Mouse (Mus musculus) MEL (cell line): Measurements from ENCODE around the gene Fkbp8. TPM values are rescaled to one million over a fixed set of nuclear protein-coding genes. Genes with fewer than 3 reads are reported as not detected.

Experiments used
- DNase-seq: peaks from one replicate; pipeline ENCODE4 v3.0.0; 2011; ENCODE audit warnings: low read depth, low spot score
- H3K27ac ChIP-seq: 2 replicates; pipeline ENCODE4 v1.5.1; 2012; ENCODE audit warnings: low read depth, mild to moderate bottlenecking, control low read depth, low read length, moderate library complexity; ENCODE audit not compliant: control insufficient read depth
- H3K27me3 ChIP-seq, 2 experiments: fragments of 150-350 bp in 1 of 2; sonication (generic) in 1 of 2; 2 replicates each; pipeline ENCODE4 v1.6.1; 2012; ENCODE audit warnings: low read length in 2 of 2, mild to moderate bottlenecking in 2 of 2, improper control_type of control experiment in 1 of 2, moderate library complexity in 1 of 2; ENCODE audit not compliant: insufficient read depth in 2 of 2, control insufficient read depth in 1 of 2
- H3K36me3 ChIP-seq, 2 experiments: 2 replicates each; pipeline ENCODE4 v1.6.1; 2012 to 2014; ENCODE audit warnings: low read length in 2 of 2, improper control_type of control experiment in 1 of 2, inconsistent platforms in 1 of 2, mild to moderate bottlenecking in 1 of 2; ENCODE audit not compliant: insufficient read depth in 2 of 2, control insufficient read depth in 1 of 2
- H3K4me1 ChIP-seq, 2 experiments: fragments of 150-350 bp in 1 of 2; sonication (generic) in 1 of 2; 2 replicates each; pipeline ENCODE4 v1.6.1; 2012; ENCODE audit warnings: low read length in 2 of 2, improper control_type of control experiment in 1 of 2, mild to moderate bottlenecking in 1 of 2; ENCODE audit not compliant: insufficient read depth in 2 of 2, control insufficient read depth in 1 of 2
- H3K4me3 ChIP-seq, 2 experiments: fragments of 150-350 bp in 1 of 2; sonication (generic) in 1 of 2; 2 replicates each; pipeline ENCODE4 v1.5.1; 2012; ENCODE audit warnings: low read depth in 2 of 2, low read length in 2 of 2, mild to moderate bottlenecking in 2 of 2, moderate library complexity in 2 of 2, control low read depth in 1 of 2, improper control_type of control experiment in 1 of 2; ENCODE audit not compliant: control insufficient read depth in 1 of 2, insufficient read depth in 1 of 2
- H3K79me2 ChIP-seq: 2 replicates; pipeline ENCODE4 v1.6.1; 2012; ENCODE audit warnings: mild to moderate bottlenecking, low read length, moderate library complexity; ENCODE audit not compliant: control insufficient read depth, poor library complexity, insufficient read depth
- H3K9ac ChIP-seq: 2 replicates; pipeline ENCODE4 v1.6.1; 2012; ENCODE audit warnings: low read depth, mild to moderate bottlenecking, control low read depth, low read length, moderate library complexity; ENCODE audit not compliant: control insufficient read depth, poor library complexity, severe bottlenecking
- H3K9me3 ChIP-seq: fragments of 150-350 bp; sonication (generic); replicated peaks from 2 replicates; pipeline ENCODE4 v1.6.1; 2012; ENCODE audit warnings: mild to moderate bottlenecking, low read length, improper control_type of control experiment, moderate library complexity; ENCODE audit not compliant: insufficient read depth
- CHD1 ChIP-seq: IDR thresholded peaks from 2 replicates; pipeline ENCODE4 v1.6.1; 2012; ENCODE audit warnings: low read depth, mild to moderate bottlenecking, inconsistent platforms, low read length, improper control_type of control experiment
- CHD2 ChIP-seq: IDR thresholded peaks from 2 replicates; pipeline ENCODE4 v1.6.1; 2011; ENCODE audit warnings: low read length, improper control_type of control experiment
- E2F4 ChIP-seq: IDR thresholded peaks from 2 replicates; pipeline ENCODE4 v1.6.1; 2011; ENCODE audit warnings: low read depth, low read length, improper control_type of control experiment, borderline replicate concordance
- EP300 ChIP-seq, 2 experiments: IDR thresholded peaks; 2 replicates each; pipeline ENCODE4 v1.6.1; 2011; ENCODE audit warnings: improper control_type of control experiment in 2 of 2, low read length in 2 of 2, low read depth in 1 of 2, mild to moderate bottlenecking in 1 of 2
- ETS1 ChIP-seq: IDR thresholded peaks from 2 replicates; pipeline ENCODE4 v1.6.1; 2012; ENCODE audit warnings: low read depth, mild to moderate bottlenecking, inconsistent platforms, low read length, improper control_type of control experiment, moderate library complexity
- GATA1 ChIP-seq: IDR thresholded peaks from 2 replicates; pipeline ENCODE4 v1.6.1; 2011; ENCODE audit warnings: low read depth, low read length, improper control_type of control experiment
- HCFC1 ChIP-seq: IDR thresholded peaks from 2 replicates; pipeline ENCODE4 v1.6.1; 2012; ENCODE audit warnings: low read depth, mild to moderate bottlenecking, inconsistent platforms, low read length, improper control_type of control experiment, moderate library complexity
- MAX ChIP-seq: IDR thresholded peaks from 2 replicates; pipeline ENCODE4 v1.6.1; 2011; ENCODE audit warnings: low read length, improper control_type of control experiment
- MXI1 ChIP-seq: IDR thresholded peaks from 2 replicates; pipeline ENCODE4 v1.6.1; 2011; ENCODE audit warnings: mild to moderate bottlenecking, low read depth, low read length, improper control_type of control experiment
- NELFE ChIP-seq: IDR thresholded peaks from 2 replicates; pipeline ENCODE4 v1.6.1; 2011; ENCODE audit warnings: low read depth, low read length, improper control_type of control experiment
- SIN3A ChIP-seq: IDR thresholded peaks from 2 replicates; pipeline ENCODE4 v1.6.1; 2012; ENCODE audit warnings: low read length, improper control_type of control experiment, inconsistent platforms
- TBP ChIP-seq: IDR thresholded peaks from 2 replicates; pipeline ENCODE4 v1.8.0; 2011; ENCODE audit warnings: low read depth, low read length, improper control_type of control experiment
- USF1 ChIP-seq: IDR thresholded peaks from 2 replicates; pipeline ENCODE4 v1.6.1; 2014; ENCODE audit warnings: low read depth, mild to moderate bottlenecking, inconsistent platforms, low read length, improper control_type of control experiment, moderate library complexity
- ZKSCAN1 ChIP-seq: IDR thresholded peaks from 2 replicates; pipeline ENCODE4 v1.6.1; 2012; ENCODE audit warnings: low read depth, mild to moderate bottlenecking, inconsistent platforms, low read length, improper control_type of control experiment, moderate library complexity
- ZNF384 ChIP-seq: IDR thresholded peaks from 2 replicates; pipeline ENCODE4 v1.6.1; 2012; ENCODE audit warnings: low read depth, mild to moderate bottlenecking, inconsistent platforms, low read length, improper control_type of control experiment
- polyA plus RNA-seq, 2 experiments: library from polyadenylated mRNA; stranded (reverse) in 1 of 2; unstranded in 1 of 2; fragments of >175 nt in 1 of 2; fragments of >200 nt in 1 of 2; gene quantifications; 2 replicates each; pipeline versions ENCODE4 v1.2.1 to v1.2.4; 2012; ENCODE audit warnings: low replicate concordance in 2 of 2, low read depth in 1 of 2; ENCODE audit not compliant: insufficient read length in 2 of 2, insufficient read depth in 1 of 2, missing spikeins in 1 of 2
- total RNA-seq: library from RNA; depleted of rRNA; stranded (reverse); fragments of 300-350 nt; gene quantifications from 2 replicates; pipeline ENCODE4 v1.2.3, GENCODE M21; 2012

Fkbp8 gene
- total and polyA plus RNA-seq, 3 experiments: 215 to 349 TPM; not detected in 1

- DNase-seq: no peak
- Histone ChIP-seq H3K9ac (no peak within 1 kb of the TSS), H3K4me3 (no peak within 1 kb of the TSS), H3K27ac (no peak within 1 kb of the TSS), H3K36me3 (no peaks in the 10 kb centered on the region)
- no peak for TF ChIP-seq TBP
- TF ChIP-seq, all 39 proteins: peak for 0
- Histone ChIP-seq H3K4me1 (no peaks in the 10 kb centered on the region), H3K79me2 (no peaks in the 10 kb centered on the region), H3K9me3 (no peaks in the 10 kb centered on the region), H3K27me3 (no peaks in the 10 kb centered on the region; a peak in 1 of 4 replicates)
Observed at GRCm38 (mm10) chr8:70492664-70493640, 34.6 kb upstream of the Fkbp8 start, which contains the start of gene Crlf1. Gene Crlf1, plus strand, starts transcription at chr8:70493158.

GRCm38 (mm10) chr8:70493692-70494415 is 33.7 kb upstream of the Fkbp8 start:
- Histone ChIP-seq H3K36me3 (no peaks in the 10 kb centered on the region), H3K9me3 (no peaks in the 10 kb centered on the region), H3K79me2 (no peaks in the 10 kb centered on the region), H3K9ac (no peak overlapping the region), H3K27me3 (no peaks in the 10 kb centered on the region; a peak in 1 of 4 replicates), H3K27ac (no peak overlapping the region), H3K4me3 (no peak overlapping the region), H3K4me1 (no peaks in the 10 kb centered on the region)
- DNase-seq: no peak
- no peak for TF ChIP-seq NELFE

- TF ChIP-seq ZNF384 (no peak), GATA1 (no peak), E2F4 (no peak), ZKSCAN1 (no peak), SIN3A (no peak), MAX (no peak), TBP (no peak), MXI1 (no peak), ETS1 (no peak), USF1 (no peak), HCFC1 (no peak), CHD1 (no peak), EP300 (IDR thresholded peaks at IDR 0.05; ENCODE audit: low read depth in 1 of 2, low read length in 2 of 2) (no peak), CHD2 (no peak)
- Histone ChIP-seq H3K27ac (no peak overlapping the region), H3K4me3 (no peak overlapping the region), H3K79me2 (no peaks in the 10 kb centered on the region), H3K9ac (no peak overlapping the region), H3K36me3 (no peaks in the 10 kb centered on the region), H3K27me3 (no peaks in the 10 kb centered on the region; a peak in 1 of 4 replicates), H3K9me3 (no peaks in the 10 kb centered on the region), H3K4me1 (no peaks in the 10 kb centered on the region)
- no peak for DNase-seq
Observed at GRCm38 (mm10) chr8:70494416-70494945, 33.0 kb upstream of the Fkbp8 start.
